Mouse (Mus musculus) gastrocnemius, postnatal 25 days (tissue): ENCODE results near the gene Cyp2g1. TPM values are rescaled to one million over a fixed set of nuclear protein-coding genes. Genes with fewer than 3 reads are reported as not detected.
"Not testable (repeated sequence)": the region's sequence is repeated elsewhere in the genome, so short reads cannot be mapped to it uniquely, and the experiment has no call there.

Experiments
- DNase-seq: peaks from one replicate; pipeline ENCODE4 v3.0.0; 2022
- long read RNA-seq, 2 experiments: library from polyadenylated mRNA; stranded (forward); transcript quantifications; one replicate each; pipeline ENCODE4 v2.0.0; 2021
- total RNA-seq, 2 experiments: library from RNA; stranded (reverse); gene quantifications; 1 replicate in 1 of 2; 2 replicates in 1 of 2; pipeline ENCODE4 v1.2.3; 2021

The Cyp2g1 gene
- total RNA-seq: not detected
- long read RNA-seq, experiment 1: 0 reads
- long read RNA-seq, experiment 2: 0 reads

DNA sequence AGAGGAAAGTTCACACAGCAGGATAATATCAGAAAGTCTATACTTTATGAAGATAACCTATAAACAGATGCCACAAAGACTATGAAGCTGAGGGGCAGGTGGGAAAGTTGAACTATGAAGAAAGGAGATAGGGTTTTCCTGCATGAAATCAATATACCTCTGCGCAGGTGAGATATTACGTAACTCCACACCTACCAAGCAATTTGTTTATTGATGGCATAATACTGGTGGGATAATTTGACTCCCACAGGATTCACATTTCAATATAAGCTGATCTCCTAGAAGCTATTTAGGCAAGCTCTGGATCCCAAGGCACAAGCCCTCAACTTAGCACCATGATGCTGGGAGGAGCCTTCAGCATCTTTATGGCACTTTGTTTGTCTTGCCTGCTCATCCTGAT is at the start of gene Cyp2g1:
Gene Cyp2g1 (plus strand): TSS at position 301 of the 400 bp plus-strand sequence.
- no peak for DNase-seq

DNA sequence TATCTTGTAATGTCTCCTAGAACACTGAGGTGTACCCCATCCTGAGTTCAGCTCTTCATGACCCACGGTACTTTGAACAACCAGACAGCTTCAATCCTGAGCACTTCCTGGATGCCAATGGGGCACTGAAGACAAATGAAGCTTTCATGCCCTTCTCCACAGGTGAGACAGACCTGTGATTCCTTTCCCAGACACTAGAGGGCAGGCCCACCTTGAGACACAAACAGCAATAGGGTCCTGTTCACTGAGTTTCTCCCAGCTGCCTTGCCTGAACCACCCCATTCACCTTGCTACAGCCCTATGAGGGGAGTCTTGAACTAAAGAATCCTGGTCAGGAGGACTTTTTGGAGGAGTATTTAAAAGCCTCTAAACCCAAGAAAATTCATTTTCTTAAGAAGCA is 41.6 kb upstream of the Cyp2g1 start:
- DNase-seq: no peak

DNA sequence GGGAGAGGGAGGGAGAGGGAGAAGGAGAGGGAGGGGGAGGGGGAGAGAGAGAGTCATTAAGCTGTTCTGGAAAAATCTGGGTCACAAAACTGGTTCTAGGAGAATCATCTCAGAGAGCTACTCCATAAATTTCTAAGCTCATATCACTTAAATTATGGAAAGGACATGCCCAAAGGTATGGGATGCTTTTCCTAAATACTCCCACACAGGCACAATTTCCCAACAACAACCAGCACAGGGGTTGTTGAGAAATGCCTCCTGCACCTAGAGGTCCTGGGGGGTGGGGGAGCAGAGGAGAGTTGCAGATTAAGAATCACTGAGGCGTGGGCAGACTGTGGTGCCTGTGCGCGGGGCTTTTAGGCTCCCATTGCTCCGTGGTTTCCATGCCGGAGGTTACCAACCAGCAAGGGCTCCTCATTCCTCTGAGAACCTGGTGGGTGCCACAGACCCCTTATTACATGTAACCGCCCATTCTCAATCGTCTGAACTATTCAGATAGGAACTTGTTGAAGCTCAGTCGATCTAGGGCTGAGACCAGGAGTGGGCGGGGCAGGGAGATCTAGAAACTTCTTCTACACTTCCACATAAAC is 38.7 kb upstream of the Cyp2g1 start:
- DNase-seq: no peak

DNA sequence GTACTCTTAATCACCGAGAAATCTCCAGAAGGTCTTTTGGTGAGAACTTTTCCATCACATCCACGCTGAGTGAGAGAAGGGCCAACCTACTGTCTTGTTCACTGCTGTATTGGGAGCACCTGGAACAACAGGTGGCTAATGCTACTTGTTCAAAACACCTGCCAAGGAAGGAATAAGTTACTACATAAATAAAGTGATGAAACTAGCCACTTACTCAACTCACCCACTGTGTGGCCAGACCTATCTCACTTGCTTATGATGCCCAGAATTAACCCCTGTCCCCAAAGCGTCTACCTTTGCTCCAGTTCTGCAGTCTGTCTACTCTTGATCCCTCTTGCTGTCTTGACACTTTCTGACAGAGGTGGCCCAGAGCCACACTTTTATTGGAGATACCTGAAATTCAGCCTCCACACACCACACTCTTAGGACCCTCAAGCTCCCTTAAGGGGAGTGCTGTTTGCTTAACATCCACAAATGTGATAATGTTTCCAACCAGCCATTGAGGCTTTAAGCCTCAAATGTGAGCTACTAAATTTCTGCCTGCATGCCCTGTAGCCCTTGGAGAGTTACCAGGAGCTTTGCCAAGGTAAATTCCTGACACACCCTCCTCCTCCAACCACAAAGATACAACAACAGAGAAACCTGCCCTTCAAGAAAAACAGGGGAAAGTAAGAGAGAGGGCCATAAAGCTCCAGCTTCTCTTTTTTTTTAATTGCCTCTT is 35.7 kb upstream of the Cyp2g1 start:
- DNase-seq: no peak

DNA sequence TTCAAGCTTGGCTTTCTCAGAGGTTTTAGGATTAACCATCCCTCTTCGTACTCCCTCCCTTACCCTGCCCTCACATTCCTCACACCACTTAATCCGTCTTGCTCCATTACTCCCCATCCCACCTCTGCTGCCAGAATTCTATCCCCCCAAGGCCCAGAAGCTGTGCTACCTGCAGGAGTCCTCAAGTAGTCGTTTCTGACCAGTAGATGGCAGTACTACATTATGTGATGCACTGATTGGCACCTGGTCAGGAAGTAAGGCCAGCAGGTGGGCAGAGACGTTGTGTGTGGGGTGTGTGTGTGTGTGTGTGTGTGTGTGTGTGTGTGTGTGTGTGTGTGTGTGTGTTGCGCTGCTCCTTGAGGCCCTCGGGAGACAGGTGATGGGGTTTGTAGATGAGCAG is 32.8 kb upstream of the Cyp2g1 start:
- no peak for DNase-seq

DNA sequence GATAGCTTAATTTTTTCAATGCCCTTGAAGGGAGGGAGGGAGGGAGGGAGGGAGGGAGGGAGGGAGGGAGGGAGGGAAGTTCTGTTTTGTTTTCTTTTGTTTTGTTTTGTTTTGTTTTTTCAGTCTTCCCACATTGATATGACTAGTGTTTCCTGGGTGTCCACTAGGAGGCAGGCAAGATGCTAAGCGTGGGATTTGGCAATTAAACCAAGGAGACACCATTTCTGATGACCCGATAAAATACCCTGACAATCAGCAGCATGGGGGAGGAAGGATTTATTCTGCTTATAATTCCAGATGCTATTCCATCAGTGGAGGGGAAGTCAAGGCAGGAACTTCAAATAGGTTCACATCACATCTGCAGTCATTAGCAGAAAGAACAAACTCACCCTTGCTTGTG is 30.9 kb upstream of the Cyp2g1 start:
- no peak for DNase-seq

DNA sequence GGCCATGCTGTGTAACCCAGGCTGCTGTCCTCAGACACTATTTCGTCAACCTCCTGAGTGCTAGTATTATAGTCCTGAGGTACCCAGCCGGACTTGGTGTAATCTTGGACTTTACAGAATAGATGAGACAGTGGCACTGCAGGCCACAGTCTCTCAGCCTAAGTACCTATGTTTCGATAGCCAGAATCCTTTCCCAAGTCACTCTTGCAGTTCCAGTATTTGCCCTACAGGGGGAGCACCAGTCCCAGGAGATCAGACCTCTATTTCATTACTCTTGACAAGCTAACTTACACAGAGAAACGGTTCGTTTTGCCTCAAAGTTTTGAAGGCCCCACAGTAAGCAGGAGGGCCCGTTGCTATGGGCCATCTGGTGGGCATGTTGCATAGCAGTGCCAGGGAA is 30.2 kb upstream of the Cyp2g1 start:
- no peak for DNase-seq

DNA sequence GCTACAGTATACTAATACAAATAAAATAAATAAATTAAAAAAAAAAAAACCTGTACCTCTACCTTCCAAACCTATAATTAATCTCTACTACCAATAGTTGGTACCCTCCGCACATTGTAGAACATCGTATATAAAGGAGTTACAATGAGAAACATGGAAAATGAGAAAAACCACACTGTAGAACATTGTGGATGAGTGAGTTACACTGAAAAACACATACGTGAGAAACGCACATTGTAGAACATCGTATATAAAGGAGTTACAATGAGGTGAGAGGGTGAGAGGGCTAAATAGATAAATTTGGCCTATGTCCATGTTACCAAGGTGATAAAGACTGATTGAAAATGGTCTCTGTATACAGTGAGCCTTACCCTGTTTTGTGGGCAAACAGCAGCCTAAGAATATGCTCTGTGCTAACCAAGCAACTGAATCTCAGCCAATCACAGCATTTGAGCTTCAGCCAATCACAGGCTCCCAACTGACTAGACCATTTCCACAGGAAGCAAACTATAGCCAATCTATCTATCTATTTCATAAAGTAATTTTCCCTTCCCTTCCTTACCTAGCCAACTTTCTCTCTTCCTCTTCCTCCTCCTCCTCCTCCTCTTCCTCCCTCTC is 28.8 kb upstream of the Cyp2g1 start:
- DNase-seq: no peak

DNA sequence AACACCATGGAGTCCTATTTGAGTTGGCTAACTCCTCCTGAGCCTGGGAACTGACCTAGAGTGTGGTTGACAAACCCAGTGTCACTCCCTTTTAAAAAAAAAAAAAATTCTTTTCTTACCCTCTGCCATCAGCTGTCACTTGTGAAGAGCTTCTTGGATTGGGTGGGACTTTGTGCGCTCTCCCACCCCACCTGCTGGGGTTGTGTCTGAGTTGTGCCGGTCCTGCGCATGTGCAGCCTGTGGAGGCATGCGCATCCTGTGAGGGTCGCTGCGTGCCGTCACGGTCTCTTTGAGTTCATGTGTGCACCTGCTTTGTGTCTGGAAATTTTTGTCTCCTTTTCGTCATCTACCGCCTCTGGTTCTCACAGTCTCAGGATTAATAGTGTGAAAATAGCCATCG is 28.2 kb upstream of the Cyp2g1 start:
- DNase-seq: no peak

DNA sequence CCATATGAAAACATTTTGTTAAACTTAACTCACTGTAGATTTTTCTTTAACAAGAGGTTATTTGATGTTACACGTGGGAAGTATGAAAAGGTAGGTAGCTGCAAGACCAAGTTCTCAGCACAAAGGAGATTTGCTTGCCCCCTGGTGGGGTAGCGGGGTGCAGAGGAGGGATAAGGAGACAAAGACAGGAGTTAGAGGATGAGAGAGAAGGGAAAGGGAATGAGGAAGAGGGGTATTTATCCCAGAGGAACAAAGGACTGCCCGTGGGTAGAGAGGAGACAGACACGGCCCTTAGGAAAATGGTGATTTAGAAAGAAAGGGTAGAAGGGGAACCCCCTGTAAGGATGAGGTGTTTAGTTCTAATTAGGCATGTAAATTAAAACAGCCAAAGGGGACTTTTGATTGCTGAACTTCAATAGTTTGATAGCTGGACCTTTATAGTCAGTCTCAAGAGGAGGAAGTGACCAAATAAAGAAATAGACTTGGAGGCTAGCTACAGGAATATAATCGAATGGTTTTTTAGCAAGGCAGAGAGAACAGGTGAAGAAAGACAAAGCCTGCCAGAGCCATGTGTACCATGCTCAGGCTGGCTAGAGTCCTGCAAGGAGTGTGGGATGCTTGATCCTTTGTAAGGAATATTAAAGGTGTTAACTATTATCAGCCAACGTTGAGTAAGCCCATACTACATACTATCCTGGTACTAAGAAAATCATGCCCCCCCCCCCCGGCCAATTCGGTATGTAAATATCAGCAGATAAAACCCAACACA is 27.5 kb upstream of the Cyp2g1 start:
- no peak for DNase-seq

DNA sequence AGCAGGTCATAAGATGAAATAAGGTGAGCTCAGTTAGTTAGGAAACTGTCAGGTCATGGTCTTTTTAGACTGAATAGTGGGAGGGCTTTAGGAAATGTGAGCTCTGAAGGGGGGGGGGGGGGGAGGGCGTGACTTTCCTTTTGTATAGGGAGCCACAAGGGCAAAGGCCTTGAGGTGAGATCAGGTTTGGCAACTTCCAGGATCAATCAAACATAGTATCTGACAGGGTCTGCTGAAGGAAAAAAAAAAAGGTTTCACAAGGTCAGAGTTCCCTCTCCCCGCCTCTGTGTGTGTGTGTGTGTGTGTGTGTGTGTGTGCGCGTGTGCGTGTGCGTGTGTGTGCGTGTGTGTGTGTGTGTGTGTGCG is 26.9 kb upstream of the Cyp2g1 start:
- no peak for DNase-seq

DNA sequence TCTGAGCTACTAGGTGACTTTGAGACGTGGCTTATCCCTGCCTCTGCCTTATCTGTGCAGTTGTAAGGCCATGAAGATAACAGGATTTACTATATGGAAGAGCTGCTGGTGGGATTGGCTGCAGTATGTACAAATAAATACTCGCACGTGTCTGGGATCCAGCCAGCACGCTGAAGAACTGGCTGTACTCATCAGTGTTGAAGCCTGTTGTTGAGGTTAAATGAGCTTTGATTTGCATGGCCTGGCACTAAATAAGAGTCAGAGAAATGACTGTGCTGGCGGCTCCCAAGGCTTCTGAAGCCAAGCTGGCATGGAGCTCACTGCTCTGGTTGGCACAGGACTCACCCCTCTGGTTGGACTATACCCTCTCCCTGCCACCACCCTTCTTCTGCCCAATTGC is 25.5 kb upstream of the Cyp2g1 start:
- no peak for DNase-seq

DNA sequence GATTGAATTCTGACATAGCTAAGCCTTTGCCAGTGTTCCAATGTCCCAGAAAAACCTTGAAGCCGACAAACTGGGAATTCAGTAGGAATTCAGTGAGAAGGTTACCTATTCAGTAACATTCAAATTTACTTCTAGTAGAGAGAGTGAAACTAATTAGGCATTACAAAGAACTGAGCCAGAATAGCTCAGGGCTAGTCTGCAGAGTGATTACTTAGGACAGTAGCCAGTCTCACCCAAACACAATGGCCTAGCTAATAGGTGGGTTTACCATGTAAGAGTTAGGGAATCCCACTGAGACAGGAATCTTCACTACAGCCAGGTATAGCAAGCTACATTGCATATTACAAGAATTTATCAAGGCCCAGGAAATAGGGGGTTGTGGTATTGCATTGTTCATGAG is 22.7 kb upstream of the Cyp2g1 start:
- not testable (repeated sequence) for DNase-seq

DNA sequence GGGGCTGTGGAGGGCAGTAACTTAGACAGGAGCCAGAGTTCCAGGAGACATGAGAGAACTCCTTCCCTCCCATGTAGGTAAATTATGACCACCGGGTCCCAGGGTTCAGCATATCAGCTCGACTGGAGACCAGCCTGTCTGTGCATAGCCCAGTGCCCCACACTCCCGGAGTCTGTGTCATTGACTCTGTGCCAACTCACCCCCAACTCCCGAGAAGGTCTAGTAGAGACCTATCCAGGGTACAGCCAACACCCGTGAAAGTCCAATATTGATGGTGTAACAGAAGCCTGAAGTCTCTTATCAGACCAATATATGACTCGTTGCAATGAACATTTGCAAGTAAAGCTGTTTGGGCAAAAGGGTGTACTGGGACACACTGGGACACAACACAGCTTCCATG is 18.7 kb upstream of the Cyp2g1 start:
- DNase-seq: no peak

DNA sequence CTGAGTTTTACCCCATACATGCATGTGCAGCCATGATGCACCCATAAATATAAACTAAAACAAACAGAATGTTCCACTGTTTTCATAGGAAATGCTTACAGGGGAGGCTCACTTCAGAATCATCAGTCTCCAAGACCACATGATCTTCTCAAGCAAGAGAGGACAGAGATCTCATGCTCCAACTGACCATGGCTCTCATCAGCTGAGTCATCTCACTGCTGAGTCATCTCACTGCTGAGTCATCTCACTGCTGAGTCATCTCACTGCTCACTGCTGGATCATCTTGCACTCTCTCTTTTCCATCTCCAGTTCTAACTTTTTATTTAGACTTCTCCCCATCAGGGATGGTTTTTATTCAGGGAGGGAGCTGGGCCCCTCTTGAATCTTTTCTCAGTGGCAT is 8.6 kb upstream of the Cyp2g1 start:
- DNase-seq: no peak

DNA sequence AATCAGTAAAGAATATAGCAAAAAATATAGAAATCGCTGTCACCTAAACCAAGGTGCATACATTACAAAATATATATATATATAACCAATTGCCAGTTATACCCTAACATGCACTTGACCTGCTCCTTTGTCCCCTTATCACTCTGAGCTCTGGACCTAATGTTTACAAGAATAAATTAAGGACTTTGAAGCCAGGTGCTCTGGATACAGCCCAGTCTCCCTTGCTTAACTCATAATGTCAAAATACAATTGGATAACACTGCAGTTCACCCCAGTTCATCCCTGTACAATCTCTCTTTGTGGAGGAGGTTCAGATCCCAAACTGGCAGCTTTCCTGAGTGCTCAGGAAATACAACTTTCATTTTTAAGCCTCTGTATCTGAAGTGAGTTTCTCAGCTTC is 7.7 kb upstream of the Cyp2g1 start:
- no peak for DNase-seq

DNA sequence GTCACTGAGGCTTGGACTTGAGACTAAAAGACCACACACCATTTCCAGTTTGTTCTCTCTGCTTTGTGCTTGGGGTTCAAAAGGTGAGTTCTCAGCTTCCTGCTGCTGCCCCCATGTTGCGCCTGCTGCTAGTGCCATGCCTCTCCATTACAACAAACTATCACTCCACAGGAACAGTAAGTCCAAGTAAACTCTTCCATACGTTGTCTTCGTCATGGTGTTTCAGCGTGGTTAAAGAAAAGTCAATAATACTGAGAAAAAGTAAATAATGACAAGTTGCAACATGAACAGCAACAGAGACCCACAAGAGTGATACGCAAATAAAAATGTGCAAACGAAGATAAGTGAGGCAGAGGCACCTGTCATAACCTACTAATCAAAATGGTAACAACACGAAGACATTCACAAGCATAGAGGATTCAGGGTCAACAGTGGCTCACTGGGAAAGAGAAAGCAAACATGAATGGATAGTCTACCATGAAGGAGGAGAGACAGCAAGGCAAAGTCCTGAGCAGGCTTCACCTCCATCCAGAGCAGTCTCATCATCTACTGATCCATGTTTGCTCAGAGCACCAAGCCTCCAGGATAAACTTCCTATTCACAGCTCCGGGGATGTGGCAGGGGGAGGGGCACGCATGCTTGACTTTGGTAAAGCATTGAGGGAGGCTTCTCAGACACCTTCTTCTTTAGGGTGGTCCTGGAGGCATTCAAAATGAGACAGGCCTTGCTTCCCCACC is 23.0 kb downstream of the Cyp2g1 start:
- DNase-seq: not testable (repeated sequence)

DNA sequence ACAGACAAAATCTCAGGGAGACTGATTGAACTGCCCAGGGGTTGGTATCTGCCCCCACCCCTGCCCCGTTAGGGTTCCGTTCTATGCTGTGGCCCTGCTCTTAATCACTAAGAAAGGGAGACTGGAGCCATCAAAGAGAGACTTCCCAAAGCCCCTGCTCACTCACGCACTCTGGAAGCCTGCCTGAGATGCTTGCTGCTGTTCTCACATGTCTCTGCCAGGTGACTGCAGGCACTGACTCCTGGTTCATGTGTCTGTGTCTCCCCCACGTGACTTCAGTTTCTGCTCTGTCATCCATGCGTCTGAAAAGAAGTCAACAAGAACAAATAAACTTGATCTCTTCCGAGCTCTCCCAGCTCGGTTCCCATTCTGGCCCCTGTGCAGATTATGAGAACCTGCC is 24.0 kb downstream of the Cyp2g1 start:
- DNase-seq: not testable (repeated sequence)

DNA sequence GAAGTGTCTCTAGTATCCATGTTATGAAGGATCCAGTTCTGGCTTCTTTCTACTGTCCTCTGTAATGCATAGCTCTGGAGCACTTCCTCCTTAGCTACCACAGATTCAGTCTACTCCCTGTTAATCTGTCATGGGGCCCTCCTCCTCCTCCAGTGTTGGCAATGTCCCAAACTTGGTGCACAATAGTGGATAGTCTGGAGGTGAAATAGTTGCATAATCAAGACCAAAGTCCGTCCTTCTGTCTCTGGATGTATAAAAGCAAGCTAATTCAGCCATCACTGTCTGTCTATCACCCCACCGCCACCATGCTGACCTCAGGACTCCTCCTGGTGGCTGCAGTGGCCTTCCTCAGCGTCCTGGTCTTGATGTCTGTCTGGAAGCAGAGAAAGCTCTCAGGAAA is 26.4 kb downstream of the Cyp2g1 start, which contains the start of gene Cyp2a5:
Gene Cyp2a5 (plus strand): TSS at position 247 of the 400 bp plus-strand sequence.
- not testable (repeated sequence) for DNase-seq

DNA sequence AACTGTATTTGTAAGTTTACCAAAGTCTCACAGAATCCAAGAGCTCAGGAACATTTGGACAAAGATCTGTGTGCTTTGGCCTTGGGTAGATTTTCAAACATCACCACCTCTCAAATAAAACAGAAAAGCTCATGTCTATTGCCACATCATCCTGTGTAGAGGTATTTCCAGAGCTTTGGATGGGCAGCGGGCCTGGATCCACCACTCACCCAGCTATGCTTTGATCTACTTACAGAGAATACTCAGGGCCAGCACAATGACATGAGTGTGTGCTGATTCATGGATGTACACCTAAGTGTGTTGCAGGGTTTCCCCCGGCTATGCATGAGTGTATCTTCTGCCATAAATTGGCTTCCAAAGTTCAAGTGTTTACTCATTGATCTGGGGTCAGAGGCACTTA is 34.7 kb downstream of the Cyp2g1 start:
- DNase-seq: not testable (repeated sequence)

DNA sequence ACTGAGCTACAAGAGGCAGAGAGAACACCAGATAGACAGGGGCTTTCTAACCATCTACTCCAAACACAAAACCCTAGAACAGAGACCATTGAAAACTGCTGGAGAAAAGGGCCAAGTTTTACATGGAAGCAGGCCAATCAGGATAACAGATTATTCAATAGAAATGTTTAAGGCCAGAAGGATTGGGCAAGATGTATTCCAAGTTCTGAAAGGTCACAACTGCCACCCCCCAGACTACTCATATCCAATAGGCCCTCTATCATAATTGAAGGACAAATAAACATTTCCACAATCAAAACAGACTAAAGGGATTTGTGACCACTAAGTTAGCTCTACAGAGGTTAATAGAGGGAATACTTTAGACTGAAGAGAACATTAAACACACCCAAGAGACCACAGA is 41.4 kb downstream of the Cyp2g1 start:
- not testable (repeated sequence) for DNase-seq
